Mouse (Mus musculus) olfactory bulb, adult 2 months (tissue): ENCODE results near the gene Afap1l2.

Experiments
- CTCF ChIP-seq: fragments of 200-500 bp; IDR thresholded peaks from 2 replicates; pipeline ENCODE4 v1.5.1; 2012; ENCODE audit warnings: low read depth, mild to moderate bottlenecking, low read length, moderate library complexity; ENCODE audit not compliant: insufficient read depth
- POLR2A ChIP-seq: fragments of 200-500 bp; IDR thresholded peaks from 2 replicates; pipeline ENCODE4 v1.6.1; 2012; ENCODE audit warnings: mild to moderate bottlenecking, low read depth, low read length, moderate library complexity; ENCODE audit not compliant: insufficient read depth

DNA sequence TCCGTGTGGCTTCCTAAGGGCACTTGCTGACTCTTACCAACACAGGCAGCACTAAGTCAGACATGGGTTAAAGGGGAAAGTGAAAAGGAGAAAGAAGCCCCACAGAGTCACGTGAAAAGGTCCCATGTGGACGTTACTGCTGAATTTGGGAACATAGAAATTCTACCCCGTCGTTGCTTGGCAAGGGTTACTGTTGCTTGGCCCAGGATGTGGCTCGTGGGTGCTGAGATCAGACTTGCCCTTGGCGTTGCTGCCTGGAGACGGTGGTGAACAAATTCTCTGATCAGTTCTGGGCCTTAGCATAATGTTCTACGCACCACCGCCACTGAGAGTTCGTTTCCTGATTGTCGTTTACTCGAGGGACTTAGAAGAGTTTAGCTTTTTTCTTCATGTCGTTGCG is 28.8 kb upstream of the Afap1l2 start:
- TF ChIP-seq CTCF (no peak), POLR2A (no peak)
